ENCODE assay signal across 8 mouse cellular contexts in the genomic region with DNA sequence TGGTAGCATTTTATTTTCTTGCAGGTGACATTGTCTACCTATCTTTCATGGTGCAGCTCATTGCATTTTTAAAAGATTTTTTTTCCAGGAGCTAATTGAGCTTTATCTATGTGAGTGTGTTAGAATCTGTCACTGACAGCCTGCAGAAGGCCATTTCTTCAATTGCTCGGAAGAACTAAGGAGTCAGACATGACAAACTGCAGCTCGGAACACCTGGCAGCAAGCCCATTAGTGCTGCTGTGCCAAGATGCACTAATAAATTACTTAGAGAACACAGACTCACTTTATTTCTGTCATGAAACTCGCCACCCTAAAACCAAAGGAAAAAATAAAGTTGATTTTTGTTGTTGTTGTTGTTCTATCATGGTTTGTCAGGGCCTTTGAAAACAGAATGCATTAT.
DNase-seq lines count a peak whose midpoint lies in the region; ATAC-seq and TF ChIP-seq lines count a peak whose summit lies in the region.

No protein-coding gene starts in this region.

- no peak overlapping the region for H3K4me2 ChIP-seq in liver, embryonic 11.5 days
- no peak overlapping the region for H3K4me2 ChIP-seq in forebrain, postnatal 0 days (ENCODE audit: low read depth)

- intact Hi-C loops in left cerebral cortex, postnatal 36 days (cut with DNase I), result loop anchor here (2.0 kb wide), 1 partner anchor 16 kb away; no protein-coding TSS in a partner anchor

- no peak for ATAC-seq in liver, embryonic 11.5 days (replicated peaks; ENCODE audit: low FRiP score)
- ATAC-seq in forebrain, postnatal 0 days, result no peak; the same call in 1 of the 2 replicates

- TF ChIP-seq POLR2A in cerebellum, adult 2 months (IDR thresholded peaks at IDR 0.05; ENCODE audit: borderline replicate concordance, insufficient read depth, low read length), result no peak

- WGBS in cerebellum, adult 2 months, result 15% methylated on average over 3 of the region's 3 CpGs
- 44% methylated on average over 3 of the region's 3 CpGs for WGBS in liver, embryonic 11.5 days
- 22% methylated on average over 3 of the region's 3 CpGs for WGBS in forebrain, postnatal 0 days

- H3K9me3 ChIP-seq in liver, embryonic 11.5 days (ENCODE audit: control insufficient read depth, low read length), result no peaks in the 10 kb centered on the region
- no peaks in the 10 kb centered on the region for H3K9me3 ChIP-seq in forebrain, postnatal 0 days (ENCODE audit: low read length)

- no peaks in the 10 kb centered on the region for H3K27me3 ChIP-seq in cerebellum, adult 2 months (ENCODE audit: control insufficient read depth, insufficient read depth, low read length)
- no peaks in the 10 kb centered on the region for H3K27me3 ChIP-seq in liver, embryonic 11.5 days (replicated peaks; ENCODE audit: control insufficient read depth, insufficient read depth, low read length)
- no peaks in the 10 kb centered on the region for H3K27me3 ChIP-seq in forebrain, postnatal 0 days (ENCODE audit: insufficient read depth, low read length)

- H3K4me3 ChIP-seq in cerebellum, adult 2 months (replicated peaks; ENCODE audit: insufficient read depth, low read depth, low read length), result no peak overlapping the region
- no peak overlapping the region for H3K4me3 ChIP-seq in liver, embryonic 11.5 days (ENCODE audit: low read depth, low read length)
- no peak overlapping the region for H3K4me3 ChIP-seq in forebrain, postnatal 0 days (ENCODE audit: low read depth, low read length)

- no peaks in the 10 kb centered on the region for H3K36me3 ChIP-seq in liver, embryonic 11.5 days (ENCODE audit: control insufficient read depth, insufficient read depth, low read length)
- no peaks in the 10 kb centered on the region for H3K36me3 ChIP-seq in forebrain, postnatal 0 days (ENCODE audit: insufficient read depth)

- TF ChIP-seq CTCF in cerebellum, adult 2 months (IDR thresholded peaks at IDR 0.05; ENCODE audit: borderline replicate concordance, insufficient read depth, low read depth, low read length), result no peak
- no peak for TF ChIP-seq CTCF in forebrain, postnatal 0 days (IDR thresholded peaks at IDR 0.05; ENCODE audit: low read depth)

- no peaks in the 10 kb centered on the region for H3K4me1 ChIP-seq in cerebellum, adult 2 months (ENCODE audit: control insufficient read depth, insufficient read depth, low read length)
- no peaks in the 10 kb centered on the region for H3K4me1 ChIP-seq in liver, embryonic 11.5 days (replicated peaks; ENCODE audit: control insufficient read depth, insufficient read depth, low read length)
- no peaks in the 10 kb centered on the region for H3K4me1 ChIP-seq in forebrain, postnatal 0 days (ENCODE audit: insufficient read depth)

- DNase-seq in cerebellum, postnatal 14 days, result peak; percentile 56 to 59
- DNase-seq in cerebellum, adult 2 months, result no peak
- peak; percentile 20 for DNase-seq in liver
- DNase-seq in liver, embryonic 11.5 days (ENCODE audit: low spot score), result no peak
- peak; percentile 63 for DNase-seq in forebrain, postnatal 0 days
- peak; percentile 8 for DNase-seq in layer of hippocampus, postnatal 36 days
- no peak for DNase-seq in thymus, postnatal 14 days
- DNase-seq in left cerebral cortex, postnatal 36 days (ENCODE audit: low spot score in 2 of 2), result no peak

- H3K27ac ChIP-seq in cerebellum, adult 2 months (ENCODE audit: insufficient read depth, low read length), result no peak overlapping the region
- no peak overlapping the region for H3K27ac ChIP-seq in liver, embryonic 11.5 days (ENCODE audit: low read depth, low read length)
- no peak overlapping the region for H3K27ac ChIP-seq in forebrain, postnatal 0 days (ENCODE audit: low read depth, low read length)

- H3K9ac ChIP-seq in liver, embryonic 11.5 days (ENCODE audit: low read depth, low read length), result no peak overlapping the region
- H3K9ac ChIP-seq in forebrain, postnatal 0 days, result no peak overlapping the region

Comparison
In these comparisons a context has a peak if more than half of its experiments do, and no peak if none do; other contexts are left out.
1. DNase-seq: peak in cerebellum, postnatal 14 days (2 of 2), liver (single experiment), forebrain, postnatal 0 days (single experiment) and layer of hippocampus, postnatal 36 days (2 of 2); none in cerebellum, adult 2 months (0 of 2), liver, embryonic 11.5 days (single experiment), thymus, postnatal 14 days (single experiment) and left cerebral cortex, postnatal 36 days (0 of 2).